Mouse (Mus musculus): ENCODE results near the gene Ccdc157. TPM values are rescaled to one million over a fixed set of nuclear protein-coding genes. Genes with fewer than 3 reads are reported as not detected.
"Not testable (repeated sequence)": the region's sequence is repeated elsewhere in the genome, so short reads cannot be mapped to it uniquely, and the experiment has no call there.

Gene Ccdc157
- polyA plus RNA-seq, 2 experiments: 0.32 to 0.97 TPM

GRCm38 (mm10) chr11:4118081-4118921 is 41.8 kb downstream of the Ccdc157 start:
- Histone ChIP-seq H3K4me3 (ENCODE audit: insufficient read depth in 1 of 2, low read depth in 2 of 2, low read length in 2 of 2) (peak overlapping the region; percentile 43 to 65), H3K9me3 (ENCODE audit: control insufficient read depth, low read length) (no peaks in the 10 kb centered on the region), H3K36me3 (replicated peaks; ENCODE audit: control insufficient read depth, insufficient read depth, low read depth) (no peaks in the 10 kb centered on the region), H3K4me1 (replicated peaks; ENCODE audit: control insufficient read depth in 2 of 2, insufficient read depth in 2 of 2, low read length in 1 of 2) (peaks cover 16 to 37% of the 10 kb centered on the region in 2 experiments), H3K27me3 (ENCODE audit: control insufficient read depth, insufficient read depth, low read length) (peaks cover 32% of the 10 kb centered on the region), H3K4me2 (ENCODE audit: low read depth) (peak overlapping the region; percentile 81), H3K27ac (no peak overlapping the region), H3K9ac (replicated peaks) (peak overlapping the region; percentile 63)
- no peak for TF ChIP-seq CTCF (IDR thresholded peaks at IDR 0.05; ENCODE audit: low read depth)
- ATAC-seq (ENCODE audit: insufficient read depth) (peak; percentile 55), DNase-seq (ENCODE audit: low read depth in 3 of 3, low spot score in 3 of 3) (no peak)
- 3% methylated on average over 41 of the region's 41 CpGs for WGBS (ENCODE audit: insufficient replicate concordance)

GRCm38 (mm10) chr11:4117372-4118071 is 42.6 kb downstream of the Ccdc157 start:
- no peaks in the 10 kb centered on the region for H3K36me3 ChIP-seq (replicated peaks; ENCODE audit: control insufficient read depth, insufficient read depth, low read depth)
- 8% methylated on average over 3 of the region's 3 CpGs for WGBS (ENCODE audit: insufficient replicate concordance)
- DNase-seq (ENCODE audit: low read depth in 3 of 3, low spot score in 3 of 3): no peak
- H3K27ac ChIP-seq: no peak overlapping the region
- peaks cover 12 to 29% of the 10 kb centered on the region in 2 experiments for H3K4me1 ChIP-seq (replicated peaks; ENCODE audit: control insufficient read depth in 2 of 2, insufficient read depth in 2 of 2, low read length in 1 of 2)
- peak overlapping the region; percentile 81 for H3K4me2 ChIP-seq (ENCODE audit: low read depth)
- peak overlapping the region; percentile 63; the same call in 1 of the 2 replicates for H3K9ac ChIP-seq (replicated peaks)
- peaks cover 32% of the 10 kb centered on the region for H3K27me3 ChIP-seq (ENCODE audit: control insufficient read depth, insufficient read depth, low read length)
- peak; percentile 42 for ATAC-seq (ENCODE audit: insufficient read depth)
- TF ChIP-seq EP300 (IDR thresholded peaks at IDR 0.05; ENCODE audit: low read depth): no peak
- TF ChIP-seq CTCF (IDR thresholded peaks at IDR 0.05; ENCODE audit: low read depth): peak; percentile 30; the same call in 1 of the 2 replicates
- peak overlapping the region; percentile 43 to 65 for H3K4me3 ChIP-seq (ENCODE audit: insufficient read depth in 1 of 2, low read depth in 2 of 2, low read length in 2 of 2)
- no peaks in the 10 kb centered on the region for H3K9me3 ChIP-seq (ENCODE audit: control insufficient read depth, low read length)

GRCm38 (mm10) chr11:4116458-4117141 is 43.5 kb downstream of the Ccdc157 start:
- peak overlapping the region; percentile 81 for H3K4me2 ChIP-seq (ENCODE audit: low read depth)
- no peak overlapping the region for H3K27ac ChIP-seq
- peak overlapping the region; percentile 0 to 65; a peak in 3 of 4 replicates for H3K4me3 ChIP-seq (ENCODE audit: insufficient read depth in 1 of 2, low read depth in 2 of 2, low read length in 2 of 2)
- no peak for TF ChIP-seq CTCF (IDR thresholded peaks at IDR 0.05; ENCODE audit: low read depth)
- no peak for TF ChIP-seq EP300 (IDR thresholded peaks at IDR 0.05; ENCODE audit: low read depth)
- peaks cover 32% of the 10 kb centered on the region for H3K27me3 ChIP-seq (ENCODE audit: control insufficient read depth, insufficient read depth, low read length)
- no peaks in the 10 kb centered on the region for H3K36me3 ChIP-seq (replicated peaks; ENCODE audit: control insufficient read depth, insufficient read depth, low read depth)
- DNase-seq (ENCODE audit: low read depth in 3 of 3, low spot score in 3 of 3) (no peak), ATAC-seq (ENCODE audit: insufficient read depth) (peak; percentile 52)
- peak overlapping the region; percentile 7; the same call in 1 of the 2 replicates for H3K9ac ChIP-seq (replicated peaks)
- WGBS (ENCODE audit: insufficient replicate concordance): 27% methylated on average over 11 of the region's 11 CpGs
- H3K9me3 ChIP-seq (ENCODE audit: control insufficient read depth, low read length): no peaks in the 10 kb centered on the region
- H3K4me1 ChIP-seq (replicated peaks; ENCODE audit: control insufficient read depth in 2 of 2, insufficient read depth in 2 of 2, low read length in 1 of 2): peaks cover 12 to 27% of the 10 kb centered on the region in 2 experiments

GRCm38 (mm10) chr11:4115407-4115806 is 44.7 kb downstream of the Ccdc157 start:
- H3K4me2 ChIP-seq (ENCODE audit: low read depth): no peak overlapping the region
- H3K27ac ChIP-seq: no peak overlapping the region
- no peak overlapping the region for H3K4me3 ChIP-seq (ENCODE audit: insufficient read depth in 1 of 2, low read depth in 2 of 2, low read length in 2 of 2)
- DNase-seq (ENCODE audit: low read depth in 3 of 3, low spot score in 3 of 3) (no peak), ATAC-seq (ENCODE audit: insufficient read depth) (no peak)
- peaks cover 12 to 27% of the 10 kb centered on the region in 2 experiments for H3K4me1 ChIP-seq (replicated peaks; ENCODE audit: control insufficient read depth in 2 of 2, insufficient read depth in 2 of 2, low read length in 1 of 2)
- TF ChIP-seq CTCF (IDR thresholded peaks at IDR 0.05; ENCODE audit: low read depth) (no peak), EP300 (IDR thresholded peaks at IDR 0.05; ENCODE audit: low read depth) (no peak)
- no peaks in the 10 kb centered on the region for H3K9me3 ChIP-seq (ENCODE audit: control insufficient read depth, low read length)
- no peaks in the 10 kb centered on the region for H3K36me3 ChIP-seq (replicated peaks; ENCODE audit: control insufficient read depth, insufficient read depth, low read depth)
- H3K9ac ChIP-seq (replicated peaks): no peak overlapping the region
- WGBS (ENCODE audit: insufficient replicate concordance): 83% methylated on average over 4 of the region's 4 CpGs
- peaks cover 32% of the 10 kb centered on the region for H3K27me3 ChIP-seq (ENCODE audit: control insufficient read depth, insufficient read depth, low read length)

GRCm38 (mm10) chr11:4114541-4114940 is 45.6 kb downstream of the Ccdc157 start:
- DNase-seq (ENCODE audit: low read depth in 3 of 3, low spot score in 3 of 3); H3K36me3 ChIP-seq (replicated peaks; ENCODE audit: control insufficient read depth, insufficient read depth, low read depth); H3K9me3 ChIP-seq (ENCODE audit: control insufficient read depth, low read length); ATAC-seq (ENCODE audit: insufficient read depth); H3K27ac ChIP-seq; H3K4me3 ChIP-seq (ENCODE audit: insufficient read depth in 1 of 2, low read depth in 2 of 2, low read length in 2 of 2); H3K4me2 ChIP-seq (ENCODE audit: low read depth); H3K9ac ChIP-seq (replicated peaks): not testable (repeated sequence)
- H3K27me3 ChIP-seq (ENCODE audit: control insufficient read depth, insufficient read depth, low read length): peaks cover 23% of the 10 kb centered on the region
- H3K4me1 ChIP-seq (replicated peaks; ENCODE audit: control insufficient read depth in 2 of 2, insufficient read depth in 2 of 2, low read length in 1 of 2): peaks cover 12 to 27% of the 10 kb centered on the region in 2 experiments
- WGBS (ENCODE audit: insufficient replicate concordance): 57% methylated on average over 6 of the region's 6 CpGs

Data from liver, embryonic 14.5 days (tissue).